Mouse (Mus musculus) thymus, adult 2 months (tissue): Measurements from ENCODE around the gene Negr1.

Source experiments
- CTCF ChIP-seq: fragments of 200-500 bp; IDR thresholded peaks from 2 replicates; pipeline ENCODE4 v1.5.1; 2012; ENCODE audit warnings: mild to moderate bottlenecking, control low read depth, low read length, moderate library complexity, borderline replicate concordance; ENCODE audit not compliant: control insufficient read depth, poor library complexity, insufficient read depth; ENCODE audit errors: extremely low read depth
- POLR2A ChIP-seq: fragments of 200-500 bp; IDR thresholded peaks from 2 replicates; pipeline ENCODE4 v1.6.1; 2012; ENCODE audit warnings: mild to moderate bottlenecking, low read length, control low read depth, moderate library complexity; ENCODE audit not compliant: control insufficient read depth, poor library complexity, insufficient read depth; ENCODE audit errors: extremely low read depth

- TF ChIP-seq POLR2A (no peak), CTCF (no peak)
These were observed 177.9 kb downstream of the Negr1 start for GRCm38 (mm10) chr3:156739529-156739928.
